Mouse (Mus musculus) forebrain, embryonic 16.5 days (tissue): Measurements from ENCODE around the gene Ckm. TPM values are rescaled to one million over a fixed set of nuclear protein-coding genes. Genes with fewer than 3 reads are reported as not detected.

Experiments used
- ATAC-seq: fragments of 200-750 bp; cut with Nextera tagmentation; 2 replicates; pipeline ENCODE4 v1.8.0; 2017; ENCODE audit warnings: mild to moderate bottlenecking, moderate library complexity
- H3K27ac ChIP-seq: fragments of 300-500 bp; sonication (generic); 2 replicates; pipeline ENCODE4 v1.5.1; 2014; ENCODE audit warnings: low read length, control low read depth
- H3K27me3 ChIP-seq: fragments of 300-500 bp; sonication (generic); replicated peaks from 2 replicates; pipeline ENCODE4 v1.6.1; 2014; ENCODE audit warnings: low read length; ENCODE audit not compliant: control insufficient read depth, insufficient read depth
- H3K36me3 ChIP-seq: fragments of 300-500 bp; sonication (generic); 2 replicates; pipeline ENCODE4 v1.6.1; 2014; ENCODE audit not compliant: control insufficient read depth, insufficient read depth
- H3K4me1 ChIP-seq: fragments of 300-500 bp; sonication (generic); replicated peaks from 2 replicates; pipeline ENCODE4 v1.6.1; 2014; ENCODE audit warnings: low read length; ENCODE audit not compliant: control insufficient read depth, insufficient read depth
- H3K4me2 ChIP-seq: fragments of 300-500 bp; sonication (generic); 2 replicates; pipeline ENCODE4 v1.6.1; 2014; ENCODE audit warnings: mild to moderate bottlenecking, low read length, control low read depth
- H3K4me3 ChIP-seq: fragments of 300-500 bp; sonication (generic); replicated peaks from 2 replicates; pipeline ENCODE4 v1.5.1; 2014; ENCODE audit warnings: mild to moderate bottlenecking, low read length, control low read depth
- H3K9ac ChIP-seq: fragments of 300-500 bp; sonication (generic); replicated peaks from 2 replicates; pipeline ENCODE4 v1.6.1; 2014; ENCODE audit warnings: low read depth, low read length, control low read depth
- H3K9me3 ChIP-seq: fragments of 300-500 bp; sonication (generic); 2 replicates; pipeline ENCODE4 v1.6.1; 2016; ENCODE audit warnings: low read length; ENCODE audit not compliant: control insufficient read depth
- WGBS: fragments of 180-500 bp; shearing (Covaris S2); extraction: QIAGEN DNeasy Blood & Tissue Kit; methylation state at CpG from one replicate; pipeline ENCODE4 v1.1.7; 2014; 5-methylcytosine and 5-hydroxymethylcytosine counted together
- polyA plus RNA-seq: library from polyadenylated mRNA; unstranded; fragments of >200 nt; fragmentation: Nextera tagmentation; extraction: Ambion mirVana; gene quantifications from 2 replicates; pipeline ENCODE4 v1.2.1, GENCODE M21; 2015

The Ckm gene
- 0.22 and 0.66 TPM in 2 replicates for polyA plus RNA-seq

DNA sequence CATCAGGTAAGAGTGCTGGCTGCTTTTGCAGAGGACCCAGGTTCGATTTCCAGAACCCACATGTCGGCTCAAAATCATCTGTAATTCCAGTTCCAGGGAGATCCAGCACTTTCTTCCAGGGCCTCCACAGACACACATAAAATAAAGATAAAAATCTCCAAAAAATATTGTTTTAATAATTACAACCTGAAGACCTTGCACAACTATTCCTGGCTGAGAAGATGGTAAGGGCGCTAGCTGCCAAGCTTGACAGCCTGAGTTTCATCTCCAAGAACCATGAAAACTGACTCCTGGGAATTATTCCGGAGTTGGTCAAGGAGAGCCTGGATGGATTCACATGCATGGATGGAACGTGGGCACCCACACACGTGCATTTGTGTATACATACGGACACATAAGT is at the start of gene Ckm:
Gene Ckm, plus strand, starts transcription at position 301 of the 400 bp plus-strand sequence.
- no peak for ATAC-seq
- Histone ChIP-seq H3K36me3 (no peaks in the 10 kb centered on the region), H3K4me3 (peak within 1 kb of the TSS; percentile 52), H3K4me1 (peaks cover 11% of the 10 kb centered on the region), H3K9ac (peak within 1 kb of the TSS; percentile 53), H3K4me2 (peak within 1 kb of the TSS; percentile 95), H3K27me3 (peaks cover 29% of the 10 kb centered on the region), H3K27ac (no peak within 1 kb of the TSS), H3K9me3 (peaks cover 5% of the 10 kb centered on the region; the same call in 1 of the 2 replicates)
- WGBS, result 49% methylated on average over 7 of the region's 7 CpGs

DNA sequence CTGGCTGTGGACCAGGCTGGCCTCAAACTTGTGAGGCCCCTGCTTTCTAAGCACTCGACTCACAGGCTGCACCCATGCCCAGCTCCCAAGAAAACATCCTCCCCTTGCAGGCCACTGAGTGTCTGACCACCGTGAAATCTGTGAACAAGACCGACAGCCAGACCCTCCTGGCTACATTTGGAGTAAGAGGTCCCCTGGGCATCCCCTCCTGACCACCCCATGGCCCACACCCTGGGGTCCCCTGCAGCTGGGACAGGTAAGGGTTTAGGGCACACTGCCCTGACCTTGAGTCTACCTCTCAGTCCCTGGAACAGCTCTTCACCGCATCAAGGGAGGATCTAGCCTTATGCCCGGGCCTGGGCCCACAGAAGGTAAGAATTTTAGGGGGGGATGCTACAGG is 49.6 kb upstream of the Ckm start:
- Histone ChIP-seq H3K27ac (no peak overlapping the region), H3K9ac (no peak overlapping the region), H3K27me3 (no peaks in the 10 kb centered on the region), H3K9me3 (no peaks in the 10 kb centered on the region), H3K4me3 (no peak overlapping the region), H3K4me1 (peaks cover 11% of the 10 kb centered on the region), H3K36me3 (peaks cover 20% of the 10 kb centered on the region), H3K4me2 (no peak overlapping the region)
- 91% methylated on average over 5 of the region's 5 CpGs for WGBS
- no peak for ATAC-seq

DNA sequence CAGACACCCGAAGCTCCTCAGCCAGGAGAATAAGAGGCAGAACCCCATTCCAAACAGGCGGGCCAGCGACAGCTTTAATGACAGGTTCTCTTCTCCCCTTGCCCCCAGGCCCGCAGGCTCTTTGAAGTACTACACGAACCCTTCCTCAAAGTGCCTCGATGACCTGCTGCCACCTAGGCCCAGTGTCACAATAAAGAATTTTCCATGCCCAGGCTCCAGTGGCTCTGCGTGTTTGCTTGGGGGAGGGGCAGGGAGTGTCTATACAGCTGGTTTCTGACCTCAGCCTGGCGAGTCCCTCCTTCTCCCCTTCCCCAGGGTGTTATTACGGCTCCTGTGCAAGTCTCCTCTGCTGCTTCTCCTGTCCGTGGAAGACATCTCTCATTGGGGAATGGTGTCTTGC is 48.3 kb upstream of the Ckm start:
- peaks cover 16% of the 10 kb centered on the region; the same call in 1 of the 2 replicates for H3K36me3 ChIP-seq
- 81% methylated on average over 10 of the region's 10 CpGs for WGBS
- ATAC-seq, result no peak

DNA sequence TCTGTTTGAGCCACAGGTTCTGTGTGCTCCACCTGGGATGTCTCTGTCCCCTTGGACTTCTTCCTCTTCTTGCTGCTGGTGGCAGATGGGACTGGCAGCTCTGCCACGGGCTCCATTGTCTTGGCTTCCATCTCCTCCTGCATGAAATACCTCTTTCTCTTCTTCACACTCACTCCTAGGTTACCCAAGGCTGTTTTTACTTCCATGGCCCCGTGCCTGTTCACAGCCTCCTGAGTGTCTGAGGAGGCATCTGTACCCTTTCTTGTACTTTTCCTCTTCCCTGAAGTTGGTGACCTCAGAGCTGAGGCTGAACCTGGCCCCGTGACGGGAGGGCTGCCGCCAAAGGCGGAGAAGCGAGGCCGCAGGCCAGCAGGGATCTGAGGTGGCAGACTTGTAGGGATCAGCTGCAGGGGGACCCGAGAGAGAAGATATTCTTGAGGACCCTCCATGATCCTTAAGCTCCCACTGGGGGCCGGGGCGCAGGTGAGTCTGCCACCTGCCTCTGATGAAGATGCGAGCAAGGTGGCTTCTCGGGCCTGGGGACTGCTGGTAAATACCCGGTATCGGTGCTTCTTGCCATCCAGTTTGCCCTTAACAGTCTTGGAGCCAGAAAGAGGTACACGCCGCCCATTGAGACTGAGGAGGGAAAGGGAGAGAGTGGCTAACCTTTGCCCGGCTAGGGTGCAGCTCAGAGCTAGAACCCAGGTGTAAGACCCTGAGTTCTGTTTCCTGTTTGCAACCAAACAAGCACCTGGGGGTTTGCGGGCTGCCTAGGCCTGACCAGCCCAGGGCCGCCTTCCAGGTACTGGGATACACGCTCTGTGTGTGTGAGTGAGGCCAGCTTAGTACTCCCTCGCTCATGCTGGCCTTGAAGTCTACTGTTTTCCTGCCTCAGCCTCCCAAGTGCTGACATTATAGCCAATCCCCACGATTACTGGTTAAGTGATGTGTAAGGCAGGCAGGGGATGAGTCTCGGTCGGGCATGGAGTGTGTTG is 46.9 kb upstream of the Ckm start:
- peaks cover 29% of the 10 kb centered on the region for H3K4me1 ChIP-seq
- H3K4me2 ChIP-seq, result no peak overlapping the region
- 90% methylated on average over 25 of the region's 25 CpGs for WGBS
- H3K9me3 ChIP-seq, result no peaks in the 10 kb centered on the region
- peaks cover 12% of the 10 kb centered on the region; the same call in 1 of the 2 replicates for H3K36me3 ChIP-seq
- no peaks in the 10 kb centered on the region; the same call in 1 of the 2 replicates for H3K27me3 ChIP-seq
- no peak overlapping the region for H3K4me3 ChIP-seq
- ATAC-seq, result no peak
- no peak overlapping the region for H3K9ac ChIP-seq
- no peak overlapping the region for H3K27ac ChIP-seq

More for the DNA sequence above, 48.3 kb upstream of the Ckm start:
- Histone ChIP-seq H3K27me3 (no peaks in the 10 kb centered on the region), H3K27ac (no peak overlapping the region), H3K4me2 (no peak overlapping the region), H3K4me3 (no peak overlapping the region), H3K9me3 (no peaks in the 10 kb centered on the region), H3K4me1 (peaks cover 22% of the 10 kb centered on the region), H3K9ac (no peak overlapping the region)

DNA sequence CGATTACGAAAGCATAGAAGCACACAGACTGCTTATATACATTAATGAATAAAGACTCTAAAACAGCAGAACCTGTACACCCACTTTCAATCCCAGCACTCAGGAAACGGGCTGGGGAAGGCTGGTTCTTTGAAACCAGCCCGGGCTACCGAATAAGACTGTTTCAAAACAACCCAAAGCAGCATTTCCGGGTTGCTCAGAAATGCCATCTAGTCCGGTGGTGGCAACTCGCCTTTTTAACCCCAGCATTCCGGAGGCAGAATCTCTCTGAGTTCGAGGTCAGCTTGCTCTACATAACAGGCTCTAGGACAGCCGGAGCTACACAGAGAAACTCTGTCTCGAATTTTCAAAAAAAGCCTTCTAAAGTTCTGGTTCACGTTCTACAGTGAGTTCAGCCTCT is 45.9 kb upstream of the Ckm start:
- Histone ChIP-seq H3K9ac (peak overlapping the region; percentile 52), H3K27ac (no peak overlapping the region), H3K27me3 (no peaks in the 10 kb centered on the region; the same call in 1 of the 2 replicates), H3K4me2 (peak overlapping the region; percentile 96), H3K9me3 (no peaks in the 10 kb centered on the region), H3K36me3 (peaks cover 10% of the 10 kb centered on the region; the same call in 1 of the 2 replicates), H3K4me1 (peaks cover 29% of the 10 kb centered on the region), H3K4me3 (peak overlapping the region; percentile 49)
- 21% methylated on average over 13 of the region's 13 CpGs for WGBS
- ATAC-seq, result no peak

DNA sequence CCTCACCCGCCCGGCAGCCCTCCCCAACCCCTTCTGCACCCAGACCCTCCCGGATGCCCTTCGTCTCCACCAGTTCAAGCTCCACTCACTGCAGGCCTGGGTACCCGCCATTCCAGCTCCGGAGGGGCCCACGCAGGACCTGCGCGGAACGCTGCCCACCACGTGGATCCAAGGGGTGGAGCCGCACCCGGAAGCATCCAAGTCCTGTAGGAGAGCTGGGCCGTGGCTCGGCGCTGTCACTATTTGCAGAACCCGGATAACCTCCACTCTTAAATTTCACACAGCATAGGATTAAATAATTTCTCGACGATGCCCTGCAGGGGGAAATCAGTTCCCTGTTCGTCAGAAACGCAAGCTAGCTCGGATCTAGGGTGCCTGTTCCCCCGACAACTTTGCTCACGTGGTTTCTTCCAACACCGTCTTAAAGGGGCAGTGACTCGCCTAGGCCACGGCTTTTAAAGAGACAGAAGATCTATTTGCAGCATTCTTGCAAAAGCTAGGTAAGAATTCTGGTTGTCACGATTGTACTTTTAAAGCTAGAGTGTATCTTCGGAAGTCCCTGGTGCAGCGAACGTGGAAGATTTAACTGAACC is 45.2 kb upstream of the Ckm start, which contains the start of the genes Cd3eap and Ppp1r13l:
Gene Cd3eap, minus strand, starts transcription at position 185 of the 593 bp plus-strand sequence.
Gene Ppp1r13l, plus strand, starts transcription at position 451 of the 593 bp plus-strand sequence.
- WGBS, result under 1% methylated on average over 31 of the region's 31 CpGs
- H3K4me1 ChIP-seq, result peaks cover 29% of the 10 kb centered on the region
- H3K4me3 ChIP-seq, result peak within 1 kb of the TSS; percentile 49
- H3K9ac ChIP-seq, result peak within 1 kb of the TSS; percentile 52
- H3K9me3 ChIP-seq, result no peaks in the 10 kb centered on the region
- H3K4me2 ChIP-seq, result peak within 1 kb of the TSS; percentile 96
- H3K27ac ChIP-seq, result peak within 1 kb of the TSS; percentile 46
- no peaks in the 10 kb centered on the region; the same call in 1 of the 2 replicates for H3K27me3 ChIP-seq
- peaks cover 7% of the 10 kb centered on the region; the same call in 1 of the 2 replicates for H3K36me3 ChIP-seq
- peak; percentile 85 for ATAC-seq

DNA sequence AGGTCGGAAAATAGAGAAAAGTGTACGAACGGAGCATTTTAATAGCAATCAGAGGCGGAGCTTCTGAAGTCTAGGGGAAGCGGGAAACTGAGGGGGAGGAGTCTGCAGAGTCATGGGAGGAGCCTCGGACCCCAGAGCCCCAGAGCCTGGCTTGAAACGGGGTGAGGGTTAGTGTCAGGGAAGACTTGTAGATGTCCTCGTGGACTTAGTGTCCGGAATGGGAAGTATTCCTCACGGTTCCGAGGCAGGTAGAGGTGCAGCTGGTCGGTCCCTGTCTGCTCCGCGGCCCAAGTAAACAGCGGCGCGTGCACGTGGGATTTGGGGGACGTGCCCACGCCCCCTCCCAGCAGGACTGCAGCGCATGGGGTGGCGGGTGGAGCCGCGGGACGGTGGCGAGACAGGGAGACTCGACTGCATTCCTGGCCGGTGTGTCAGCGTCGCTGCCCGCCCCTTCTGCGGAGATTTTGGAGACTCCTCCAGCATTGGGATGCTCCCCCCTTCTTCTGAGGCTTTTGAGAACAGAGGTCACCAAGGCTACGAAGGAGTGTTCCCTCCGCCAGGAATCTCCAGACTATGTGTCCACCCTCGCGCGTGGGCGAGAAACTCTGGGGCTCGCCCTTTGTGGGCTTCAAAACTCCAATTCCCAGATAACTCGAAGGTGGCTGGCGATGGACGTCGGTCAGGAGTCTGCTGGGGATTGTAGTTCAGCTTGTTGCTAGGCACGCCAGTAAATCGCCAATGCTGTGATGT is 44.5 kb upstream of the Ckm start:
- H3K36me3 ChIP-seq, result peaks cover 7% of the 10 kb centered on the region; the same call in 1 of the 2 replicates
- H3K4me2 ChIP-seq, result peak overlapping the region; percentile 96
- H3K27ac ChIP-seq, result peak overlapping the region; percentile 29
- no peaks in the 10 kb centered on the region for H3K9me3 ChIP-seq
- peak overlapping the region; percentile 49 for H3K4me3 ChIP-seq
- no peaks in the 10 kb centered on the region; the same call in 1 of the 2 replicates for H3K27me3 ChIP-seq
- H3K4me1 ChIP-seq, result peaks cover 29% of the 10 kb centered on the region
- peak; percentile 73 for ATAC-seq
- under 1% methylated on average over 45 of the region's 45 CpGs for WGBS
- peak overlapping the region; percentile 52 for H3K9ac ChIP-seq

DNA sequence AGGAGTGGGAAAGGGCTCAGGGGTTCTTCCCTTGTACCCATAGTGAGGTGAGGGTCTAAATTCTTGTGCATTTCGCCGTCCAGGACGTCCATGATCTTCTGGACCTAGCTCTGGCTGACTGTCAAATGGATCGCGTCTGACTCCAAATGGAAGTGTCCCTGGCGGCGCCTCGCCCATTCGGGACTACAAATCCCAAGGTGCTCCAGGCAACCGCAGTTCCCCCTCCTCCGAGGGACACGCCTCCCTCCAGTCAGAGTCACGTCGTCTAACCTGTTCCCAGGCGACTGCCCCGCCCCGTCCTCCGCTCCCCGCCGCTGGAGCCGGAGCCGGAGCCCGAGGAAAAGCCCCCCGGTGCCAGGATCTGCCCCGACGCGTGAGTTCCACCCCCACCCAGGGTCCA is 43.6 kb upstream of the Ckm start:
- Histone ChIP-seq H3K27ac (peak overlapping the region; percentile 46; the same call in 1 of the 2 replicates), H3K4me1 (peaks cover 29% of the 10 kb centered on the region), H3K9me3 (no peaks in the 10 kb centered on the region), H3K36me3 (peaks cover 7% of the 10 kb centered on the region; the same call in 1 of the 2 replicates), H3K4me3 (peak overlapping the region; percentile 49), H3K9ac (peak overlapping the region; percentile 68), H3K4me2 (peak overlapping the region; percentile 96), H3K27me3 (no peaks in the 10 kb centered on the region; the same call in 1 of the 2 replicates)
- WGBS, result under 1% methylated on average over 27 of the region's 27 CpGs
- ATAC-seq, result peak; percentile 74
